Mouse (Mus musculus): ENCODE measurements at regions not wholly inside any gene's neighbourhood (a gene's known extent, or its start where the extent isn't known, plus 50 kb on each side); places are given as distances from the start of the nearest gene placed in this dataset.
"Not testable (repeated sequence)": the region's sequence is repeated elsewhere in the genome, so short reads cannot be mapped to it uniquely, and the experiment has no call there.

GRCm38 (mm10) chr2:147974776-147975175 is 72.0 kb downstream of the Foxa2 start:
- no peak overlapping the region for H3K27ac ChIP-seq (ENCODE audit: low read depth, low read length)
- no peaks in the 10 kb centered on the region for H3K36me3 ChIP-seq (ENCODE audit: control insufficient read depth, insufficient read depth, low read length)
- no peak overlapping the region for H3K9ac ChIP-seq (ENCODE audit: low read depth, low read length)
- ATAC-seq (replicated peaks; ENCODE audit: low FRiP score) (no peak; the same call in 1 of the 2 replicates), DNase-seq (ENCODE audit: low spot score) (no peak)
- WGBS: 45% methylated on average over 2 of the region's 2 CpGs
- no peaks in the 10 kb centered on the region for H3K9me3 ChIP-seq (ENCODE audit: control insufficient read depth, low read length)
- H3K4me2 ChIP-seq: no peak overlapping the region
- H3K4me3 ChIP-seq (ENCODE audit: low read depth, low read length): no peak overlapping the region
- no peaks in the 10 kb centered on the region; the same call in 1 of the 2 replicates for H3K4me1 ChIP-seq (replicated peaks; ENCODE audit: control insufficient read depth, insufficient read depth, low read length)
- H3K27me3 ChIP-seq (replicated peaks; ENCODE audit: control insufficient read depth, insufficient read depth, low read length): no peaks in the 10 kb centered on the region

- Histone ChIP-seq H3K9me3 (ENCODE audit: control insufficient read depth, low read length) (no peaks in the 10 kb centered on the region), H3K9ac (ENCODE audit: low read depth, low read length) (no peak overlapping the region), H3K4me2 (no peak overlapping the region), H3K36me3 (ENCODE audit: control insufficient read depth, insufficient read depth, low read length) (no peaks in the 10 kb centered on the region), H3K4me1 (replicated peaks; ENCODE audit: control insufficient read depth, insufficient read depth, low read length) (no peaks in the 10 kb centered on the region), H3K27ac (ENCODE audit: low read depth, low read length) (0 out of 2 replicates have a peak overlapping the region, but pooled peaks have one; percentile 21), H3K27me3 (replicated peaks; ENCODE audit: control insufficient read depth, insufficient read depth, low read length) (no peaks in the 10 kb centered on the region), H3K4me3 (ENCODE audit: low read depth, low read length) (no peak overlapping the region)
- no peak for DNase-seq (ENCODE audit: low spot score)
- 54% methylated on average over 10 of the region's 10 CpGs for WGBS
- ATAC-seq (replicated peaks; ENCODE audit: low FRiP score): peak; percentile 88
Measured at GRCm38 (mm10) chr2:147968671-147969070, 78.1 kb downstream of the Foxa2 start.

- Histone ChIP-seq H3K4me2 (no peak overlapping the region), H3K4me3 (ENCODE audit: low read depth, low read length) (no peak overlapping the region), H3K4me1 (replicated peaks; ENCODE audit: control insufficient read depth, insufficient read depth, low read length) (no peaks in the 10 kb centered on the region), H3K36me3 (ENCODE audit: control insufficient read depth, insufficient read depth, low read length) (no peaks in the 10 kb centered on the region), H3K27me3 (replicated peaks; ENCODE audit: control insufficient read depth, insufficient read depth, low read length) (no peaks in the 10 kb centered on the region), H3K27ac (ENCODE audit: low read depth, low read length) (0 out of 2 replicates have a peak overlapping the region, but pooled peaks have one; percentile 21), H3K9ac (ENCODE audit: low read depth, low read length) (no peak overlapping the region), H3K9me3 (ENCODE audit: control insufficient read depth, low read length) (no peaks in the 10 kb centered on the region)
- no peak for ATAC-seq (replicated peaks; ENCODE audit: low FRiP score)
- no peak for DNase-seq (ENCODE audit: low spot score)
- 60% methylated on average over 9 of the region's 9 CpGs for WGBS
Measured at GRCm38 (mm10) chr2:147967829-147968529, 78.8 kb downstream of the Foxa2 start.

GRCm38 (mm10) chr2:147963284-147963683 is 83.5 kb downstream of the Foxa2 start:
- 67% methylated on average over 1 of the region's 1 CpGs for WGBS
- not testable (repeated sequence) for DNase-seq (ENCODE audit: low spot score); H3K36me3 ChIP-seq (ENCODE audit: control insufficient read depth, insufficient read depth, low read length); H3K27me3 ChIP-seq (replicated peaks; ENCODE audit: control insufficient read depth, insufficient read depth, low read length); ATAC-seq (replicated peaks; ENCODE audit: low FRiP score); H3K27ac ChIP-seq (ENCODE audit: low read depth, low read length); H3K9ac ChIP-seq (ENCODE audit: low read depth, low read length); H3K4me1 ChIP-seq (replicated peaks; ENCODE audit: control insufficient read depth, insufficient read depth, low read length); H3K9me3 ChIP-seq (ENCODE audit: control insufficient read depth, low read length); H3K4me2 ChIP-seq; H3K4me3 ChIP-seq (ENCODE audit: low read depth, low read length)

- Histone ChIP-seq H3K36me3 (ENCODE audit: control insufficient read depth, insufficient read depth, low read length) (no peaks in the 10 kb centered on the region), H3K9me3 (ENCODE audit: control insufficient read depth, low read length) (no peaks in the 10 kb centered on the region), H3K27ac (ENCODE audit: low read depth, low read length) (no peak overlapping the region), H3K27me3 (replicated peaks; ENCODE audit: control insufficient read depth, insufficient read depth, low read length) (no peaks in the 10 kb centered on the region), H3K4me1 (replicated peaks; ENCODE audit: control insufficient read depth, insufficient read depth, low read length) (no peaks in the 10 kb centered on the region), H3K9ac (ENCODE audit: low read depth, low read length) (no peak overlapping the region), H3K4me2 (no peak overlapping the region), H3K4me3 (ENCODE audit: low read depth, low read length) (no peak overlapping the region)
- ATAC-seq (replicated peaks; ENCODE audit: low FRiP score): no peak
- 53% methylated on average over 6 of the region's 6 CpGs for WGBS
- DNase-seq (ENCODE audit: low spot score): no peak
Measured at GRCm38 (mm10) chr2:147961633-147962032, 85.1 kb downstream of the Foxa2 start.

GRCm38 (mm10) chr2:147954183-147954582 is 92.6 kb downstream of the Foxa2 start:
- no peak overlapping the region for H3K27ac ChIP-seq (ENCODE audit: low read depth, low read length)
- H3K27me3 ChIP-seq (replicated peaks; ENCODE audit: control insufficient read depth, insufficient read depth, low read length): no peaks in the 10 kb centered on the region
- no peaks in the 10 kb centered on the region for H3K9me3 ChIP-seq (ENCODE audit: control insufficient read depth, low read length)
- no peaks in the 10 kb centered on the region for H3K4me1 ChIP-seq (replicated peaks; ENCODE audit: control insufficient read depth, insufficient read depth, low read length)
- H3K9ac ChIP-seq (ENCODE audit: low read depth, low read length): no peak overlapping the region
- H3K36me3 ChIP-seq (ENCODE audit: control insufficient read depth, insufficient read depth, low read length): no peaks in the 10 kb centered on the region
- DNase-seq (ENCODE audit: low spot score) (no peak), ATAC-seq (replicated peaks; ENCODE audit: low FRiP score) (no peak)
- 59% methylated on average over 2 of the region's 2 CpGs for WGBS
- H3K4me3 ChIP-seq (ENCODE audit: low read depth, low read length): no peak overlapping the region
- H3K4me2 ChIP-seq: no peak overlapping the region

- Histone ChIP-seq H3K27ac (ENCODE audit: low read depth, low read length) (no peak overlapping the region), H3K36me3 (ENCODE audit: control insufficient read depth, insufficient read depth, low read length) (no peaks in the 10 kb centered on the region), H3K4me3 (ENCODE audit: low read depth, low read length) (no peak overlapping the region), H3K4me1 (replicated peaks; ENCODE audit: control insufficient read depth, insufficient read depth, low read length) (no peaks in the 10 kb centered on the region), H3K9ac (ENCODE audit: low read depth, low read length) (no peak overlapping the region), H3K4me2 (no peak overlapping the region), H3K27me3 (replicated peaks; ENCODE audit: control insufficient read depth, insufficient read depth, low read length) (no peaks in the 10 kb centered on the region), H3K9me3 (ENCODE audit: control insufficient read depth, low read length) (no peaks in the 10 kb centered on the region)
- no peak for ATAC-seq (replicated peaks; ENCODE audit: low FRiP score)
- 89% methylated on average over 5 of the region's 5 CpGs for WGBS
- DNase-seq (ENCODE audit: low spot score): no peak
Measured at GRCm38 (mm10) chr2:147951233-147951632, 95.5 kb downstream of the Foxa2 start.

- Histone ChIP-seq H3K4me3 (ENCODE audit: low read depth, low read length) (no peak overlapping the region), H3K9ac (ENCODE audit: low read depth, low read length) (no peak overlapping the region), H3K27me3 (replicated peaks; ENCODE audit: control insufficient read depth, insufficient read depth, low read length) (no peaks in the 10 kb centered on the region), H3K27ac (ENCODE audit: low read depth, low read length) (no peak overlapping the region), H3K4me2 (no peak overlapping the region), H3K36me3 (ENCODE audit: control insufficient read depth, insufficient read depth, low read length) (no peaks in the 10 kb centered on the region), H3K9me3 (ENCODE audit: control insufficient read depth, low read length) (no peaks in the 10 kb centered on the region), H3K4me1 (replicated peaks; ENCODE audit: control insufficient read depth, insufficient read depth, low read length) (no peaks in the 10 kb centered on the region; the same call in 1 of the 2 replicates)
- ATAC-seq (replicated peaks; ENCODE audit: low FRiP score): no peak
- DNase-seq (ENCODE audit: low spot score): no peak
- WGBS: 70% methylated on average over 7 of the region's 7 CpGs
Measured at GRCm38 (mm10) chr2:147944171-147945040, 102.4 kb downstream of the Foxa2 start.
